Comparison of ENCODE assay signal across 8 mouse cellular contexts in the genomic region with DNA sequence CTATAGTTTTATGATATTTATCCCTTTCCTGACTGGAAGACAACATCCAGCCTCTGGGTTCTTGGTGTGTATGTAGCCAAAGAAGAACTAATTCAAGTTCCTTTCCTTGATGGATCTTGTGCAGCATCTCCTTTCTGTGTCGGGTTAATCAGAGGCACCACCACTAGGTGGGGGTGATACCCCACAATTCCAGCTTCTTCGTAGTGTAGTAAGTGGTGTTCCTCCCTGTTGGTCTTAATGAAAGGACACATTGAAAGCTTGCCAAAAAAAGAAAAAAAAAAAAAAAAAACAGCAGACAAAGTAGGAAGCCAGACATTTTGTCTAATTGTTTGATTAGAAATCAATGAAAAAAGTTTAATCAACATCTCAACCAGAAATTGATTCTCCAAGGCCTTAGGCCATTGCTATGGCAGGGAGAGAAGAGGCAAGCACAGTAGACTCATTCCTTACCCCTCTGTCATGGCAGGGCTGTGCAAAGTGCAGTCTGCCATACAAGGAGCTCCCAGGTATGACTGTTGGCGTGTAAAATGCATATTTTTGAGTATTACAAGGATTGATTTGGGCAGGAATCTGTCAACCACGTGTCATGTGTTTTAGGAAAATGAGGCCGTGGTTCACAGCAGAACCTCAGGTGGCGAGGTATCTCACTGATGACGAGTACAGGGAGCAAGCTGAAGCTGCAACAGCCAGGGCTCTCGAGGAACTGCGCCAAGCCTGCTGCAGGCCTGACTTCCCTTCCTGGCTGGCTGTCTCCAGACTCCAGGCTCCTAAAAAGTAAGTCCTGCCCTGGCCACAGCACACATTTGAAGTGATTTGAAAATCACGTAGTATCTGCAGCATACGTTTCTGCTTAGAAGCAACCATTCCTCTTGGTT. TPM values are rescaled to one million over a fixed set of nuclear protein-coding genes. Genes with fewer than 3 reads are reported as not detected.
DNase-seq lines count a peak whose midpoint lies in the region; ATAC-seq and TF ChIP-seq lines count a peak whose summit lies in the region.

No protein-coding gene starts in this region.

- no peak overlapping the region for H3K9ac ChIP-seq in MEL (ENCODE audit: control insufficient read depth, low read depth, low read length, poor library complexity, severe bottlenecking)
- H3K9ac ChIP-seq in forebrain, embryonic 13.5 days = no peak overlapping the region

- no peak overlapping the region for H3K27ac ChIP-seq in MEL (ENCODE audit: control insufficient read depth, low read depth, low read length)
- H3K27ac ChIP-seq in forebrain, embryonic 13.5 days = no peak overlapping the region

- TF ChIP-seq POLR2A in MEL (IDR thresholded peaks at IDR 0.05; ENCODE audit: control insufficient read depth in 1 of 2, insufficient read depth in 1 of 2, low read depth in 1 of 2, low read length in 2 of 2, poor library complexity in 1 of 2) = no peak
- no peak for TF ChIP-seq POLR2A in brain, embryonic 14.5 days (IDR thresholded peaks at IDR 0.05; ENCODE audit: borderline replicate concordance, extremely low read depth, insufficient read depth, insufficient read length, poor library complexity, severe bottlenecking)

- no peak overlapping the region for H3K4me3 ChIP-seq in MEL (ENCODE audit: control insufficient read depth in 1 of 2, insufficient read depth in 1 of 2, low read depth in 2 of 2, low read length in 2 of 2)
- H3K4me3 ChIP-seq in forebrain, embryonic 13.5 days = no peak overlapping the region

- H3K4me2 ChIP-seq in forebrain, embryonic 13.5 days = no peak overlapping the region

- no peak for TF ChIP-seq EP300 in MEL (IDR thresholded peaks at IDR 0.05; ENCODE audit: low read depth in 1 of 2, low read length in 2 of 2)

- H3K79me2 ChIP-seq in MEL (ENCODE audit: control insufficient read depth, insufficient read depth, low read length, poor library complexity) = no peaks in the 10 kb centered on the region

- peaks cover 3 to 5% of the 10 kb centered on the region in 2 experiments; a peak in 3 of 4 replicates for H3K4me1 ChIP-seq in MEL (ENCODE audit: control insufficient read depth in 1 of 2, insufficient read depth in 2 of 2, low read length in 2 of 2)
- no peaks in the 10 kb centered on the region; the same call in 1 of the 2 replicates for H3K4me1 ChIP-seq in forebrain, embryonic 13.5 days

- H3K36me3 ChIP-seq in MEL (ENCODE audit: control insufficient read depth in 1 of 2, insufficient read depth in 2 of 2, low read length in 2 of 2) = peaks cover 0 to 8% of the 10 kb centered on the region in 2 experiments; a peak in 3 of 4 replicates
- peaks cover 47% of the 10 kb centered on the region for H3K36me3 ChIP-seq in forebrain, embryonic 13.5 days (ENCODE audit: poor library complexity, severe bottlenecking)

- 80% methylated on average over 11 of the region's 11 CpGs for WGBS in forebrain, embryonic 13.5 days

- H3K27me3 ChIP-seq in MEL (ENCODE audit: control insufficient read depth in 1 of 2, insufficient read depth in 2 of 2, low read length in 2 of 2) = no peaks in the 10 kb centered on the region
- H3K27me3 ChIP-seq in forebrain, embryonic 13.5 days = no peaks in the 10 kb centered on the region

- DNase-seq in MEL (ENCODE audit: low read depth, low spot score) = peak; percentile 79
- peak; percentile 93 for DNase-seq in brain, embryonic 14.5 days (ENCODE audit: low read depth)
- DNase-seq in layer of hippocampus, adult 9-11 months = peak; percentile 87
- peak; percentile 78 for DNase-seq in lung, postnatal 14 days
- peak; percentile 36 for DNase-seq in retina, adult 2 months (ENCODE audit: low read depth, low spot score)
- peak; percentile 47 to 69 for DNase-seq in urinary bladder, postnatal 36 days (ENCODE audit: low spot score in 2 of 2)

- TF ChIP-seq RAD21 in MEL (IDR thresholded peaks at IDR 0.05; ENCODE audit: low read depth, low read length) = peak; percentile 90

- peak; percentile 40 to 84 (median 59) for TF ChIP-seq CTCF in MEL (IDR thresholded peaks at IDR 0.05 in 2 of 3, conservative IDR thresholded peaks at IDR 0.05 in 1 of 3; ENCODE audit: control insufficient read depth in 1 of 3, insufficient read depth in 1 of 3, low read depth in 2 of 3, low read length in 3 of 3, poor library complexity in 1 of 3, severe bottlenecking in 1 of 3)
- peak; percentile 74; the same call in 1 of the 2 replicates for TF ChIP-seq CTCF in brain, embryonic 14.5 days (IDR thresholded peaks at IDR 0.05; ENCODE audit: borderline replicate concordance, extremely low read depth, insufficient read depth, insufficient read length)

- ATAC-seq in forebrain, embryonic 13.5 days = peak; percentile 90
- peak; percentile 76 to 88 for ATAC-seq in hematopoietic stem cell, adult 5-6 weeks (replicated peaks in 1 of 2; ENCODE audit: insufficient read depth in 1 of 2, low FRiP score in 2 of 2, low TSS enrichment in 1 of 2, low read depth in 1 of 2, poor library complexity in 2 of 2, severe bottlenecking in 2 of 2)

- H3K9me3 ChIP-seq in MEL (replicated peaks; ENCODE audit: insufficient read depth, low read length) = no peaks in the 10 kb centered on the region
- H3K9me3 ChIP-seq in forebrain, embryonic 13.5 days (replicated peaks) = no peaks in the 10 kb centered on the region

TF ChIP-seq in MEL, 35 proteins besides CTCF, POLR2A, EP300 and RAD21:
- TF ChIP-seq ELF1 (IDR thresholded peaks at IDR 0.05; ENCODE audit: low read depth, low read length) (no peak), ZNF384 (IDR thresholded peaks at IDR 0.05; ENCODE audit: low read depth, low read length) (peak; percentile 77), CHD1 (IDR thresholded peaks at IDR 0.05; ENCODE audit: low read depth, low read length) (no peak), ZC3H11A (IDR thresholded peaks at IDR 0.05; ENCODE audit: low read depth, low read length) (peak; percentile 77), GATA1 (IDR thresholded peaks at IDR 0.05; ENCODE audit: low read depth, low read length) (no peak), POLR2AphosphoS5 (IDR thresholded peaks at IDR 0.05; ENCODE audit: borderline replicate concordance, low read depth, low read length) (no peak), MAZ (IDR thresholded peaks at IDR 0.05; ENCODE audit: low read depth, low read length) (no peak), ZMIZ1 (IDR thresholded peaks at IDR 0.05; ENCODE audit: low read depth, low read length) (no peak), BHLHE40 (IDR thresholded peaks at IDR 0.05; ENCODE audit: borderline replicate concordance, low read depth, low read length) (0 out of 2 replicates have a peak, but pooled peaks have one; percentile 8), SMC3 (IDR thresholded peaks at IDR 0.05; ENCODE audit: low read depth, low read length) (peak; percentile 86), MXI1 (IDR thresholded peaks at IDR 0.05; ENCODE audit: low read depth, low read length) (no peak), SIN3A (IDR thresholded peaks at IDR 0.05; ENCODE audit: low read length) (0 out of 2 replicates have a peak, but pooled peaks have one; percentile 20)

RNA-seq across cellular contexts. Expression of gene Nemp2, which starts 17.9 kb away (rescaled TPM):
- 2.6 and 2.8 TPM in 2 replicates for total RNA-seq in MEL (2012; rRNA removed)
- 1 to 10 TPM in 1 of 2 experiments, not detected in 1; 4.6 TPM for polyA plus RNA-seq in MEL (2012; ENCODE audit: insufficient read depth in 1 of 2, insufficient read length in 2 of 2, low read depth in 1 of 2, low replicate concordance in 2 of 2, missing spikeins in 1 of 2)
- polyA plus RNA-seq in brain, embryonic 14.5 days (2012; rRNA removed) = 19.9 and 25.6 TPM in 2 replicates
- 9.6 and 9.8 TPM in 2 replicates for polyA plus RNA-seq in forebrain, embryonic 13.5 days (2015; fragmentation: Nextera tagmentation; extraction: Ambion mirVana)
- 21.9 and 27.8 TPM in 2 replicates for total RNA-seq in hematopoietic stem cell, adult 5-6 weeks (2017)

Comparison
In these comparisons a context has a peak if more than half of its experiments do, and no peak if none do; other contexts are left out.
1. DNase-seq: peak in every context shown above with its lines; median percentile 93 in brain, embryonic 14.5 days; 87 in layer of hippocampus, adult 9-11 months; 79 in MEL; 78 in lung, postnatal 14 days; 58 in urinary bladder, postnatal 36 days; 36 in retina, adult 2 months.